ENCODE assay signal across 33 mouse cellular contexts in genomic region chr8:57374044-57374443, GRCm38 (mm10). TPM values are rescaled to one million over a fixed set of nuclear protein-coding genes. Genes with fewer than 3 reads are reported as not detected.
DNase-seq lines count a peak whose midpoint lies in the region; ATAC-seq and TF ChIP-seq lines count a peak whose summit lies in the region.
"Had no signal": no experiment of that assay in that cellular context is flagged by ENCODE, and none has a peak within 500 bp of the region (broad histone marks: within the 10 kb centered on the region; RNA-seq: fewer than 3 reads in every experiment).

No protein-coding gene starts in this region.

- H3K79me2 ChIP-seq in CH12.LX (replicated peaks; ENCODE audit: control insufficient read depth, extremely low read depth, insufficient read depth, poor library complexity, severe bottlenecking): no peaks in the 10 kb centered on the region

- TF ChIP-seq EP300 in CH12.LX (IDR thresholded peaks at IDR 0.05; ENCODE audit: low read length): no peak
- TF ChIP-seq EP300 in stomach, postnatal 0 days (optimal IDR thresholded peaks at IDR 0.05): no peak

- WGBS in stomach, postnatal 0 days: 91% methylated on average over 2 of the region's 2 CpGs
- 87% methylated on average over 2 of the region's 2 CpGs for WGBS in forebrain, embryonic 12.5 days

- H3K36me3 ChIP-seq in CH12.LX (replicated peaks in 1 of 2; ENCODE audit: control insufficient read depth in 1 of 2, insufficient read depth in 1 of 2, low read length in 1 of 2): no peaks in the 10 kb centered on the region
- H3K36me3 ChIP-seq in stomach, postnatal 0 days (ENCODE audit: control insufficient read depth, insufficient read depth, low read length): no peaks in the 10 kb centered on the region
- H3K36me3 ChIP-seq in forebrain, embryonic 12.5 days (replicated peaks): no peaks in the 10 kb centered on the region
- H3K36me3 ChIP-seq: limb, embryonic 15.5 days; midbrain, embryonic 10.5 days; neural tube, embryonic 13.5 days had no signal

- no peaks in the 10 kb centered on the region for H3K9me3 ChIP-seq in CH12.LX (replicated peaks; ENCODE audit: low read length)
- no peaks in the 10 kb centered on the region for H3K9me3 ChIP-seq in stomach, postnatal 0 days (ENCODE audit: control insufficient read depth, low read length)
- no peaks in the 10 kb centered on the region for H3K9me3 ChIP-seq in forebrain, embryonic 12.5 days
- H3K9me3 ChIP-seq: limb, embryonic 15.5 days; midbrain, embryonic 10.5 days; neural tube, embryonic 13.5 days had no signal

- peak; percentile 21; the same call in 1 of the 2 replicates for TF ChIP-seq CTCF in layer of hippocampus, adult 2 months (conservative IDR thresholded peaks at IDR 0.05)
- peak in 1 of 2 experiments; percentile 48; a peak in 2 of 4 replicates for TF ChIP-seq CTCF in CH12.LX (conservative IDR thresholded peaks at IDR 0.05 in 1 of 2, IDR thresholded peaks at IDR 0.05 in 1 of 2; ENCODE audit: low read depth in 2 of 2, low read length in 2 of 2)
- peak; percentile 23; the same call in 1 of the 2 replicates for TF ChIP-seq CTCF in stomach, postnatal 0 days (IDR thresholded peaks at IDR 0.05; ENCODE audit: low read depth)

- no peak overlapping the region for H3K9ac ChIP-seq in CH12.LX (ENCODE audit: insufficient read depth, low read depth)
- H3K9ac ChIP-seq in stomach, postnatal 0 days (ENCODE audit: low read length): no peak overlapping the region
- H3K9ac ChIP-seq in forebrain, embryonic 12.5 days: no peak overlapping the region
- H3K9ac ChIP-seq: hindbrain, embryonic 14.5 days; limb, embryonic 15.5 days; neural tube, embryonic 13.5 days had no signal

- no peak overlapping the region for H3K4me2 ChIP-seq in CH12.LX (ENCODE audit: insufficient read depth, low read depth, poor library complexity, severe bottlenecking)
- no peak overlapping the region for H3K4me2 ChIP-seq in stomach, postnatal 0 days (replicated peaks; ENCODE audit: low read depth)
- no peak overlapping the region for H3K4me2 ChIP-seq in forebrain, embryonic 12.5 days
- H3K4me2 ChIP-seq: heart, embryonic 11.5 days; hindbrain, embryonic 14.5 days; limb, embryonic 15.5 days; neural tube, embryonic 13.5 days had no signal

- H3K27ac ChIP-seq in layer of hippocampus, adult 2 months: no peak overlapping the region
- H3K27ac ChIP-seq in CH12.LX (ENCODE audit: insufficient read depth, low read depth): no peak overlapping the region
- H3K27ac ChIP-seq in stomach, postnatal 0 days (replicated peaks): no peak overlapping the region
- H3K27ac ChIP-seq in forebrain, embryonic 12.5 days: no peak overlapping the region
- H3K27ac ChIP-seq: hindbrain, embryonic 14.5 days; left cerebral cortex, adult 2 months; limb, embryonic 15.5 days; midbrain, embryonic 10.5 days; neural tube, embryonic 13.5 days had no signal

- H3K4me1 ChIP-seq in CH12.LX (ENCODE audit: control insufficient read depth in 1 of 2, insufficient read depth in 2 of 2): no peaks in the 10 kb centered on the region
- no peaks in the 10 kb centered on the region for H3K4me1 ChIP-seq in stomach, postnatal 0 days (replicated peaks; ENCODE audit: control insufficient read depth, insufficient read depth)
- no peaks in the 10 kb centered on the region for H3K4me1 ChIP-seq in forebrain, embryonic 12.5 days
- H3K4me1 ChIP-seq: limb, embryonic 15.5 days; midbrain, embryonic 10.5 days; neural tube, embryonic 13.5 days had no signal

- no peak overlapping the region for H3K4me3 ChIP-seq in layer of hippocampus, adult 2 months
- no peak overlapping the region for H3K4me3 ChIP-seq in CH12.LX (replicated peaks in 1 of 3; ENCODE audit: low read depth in 2 of 3, low read length in 2 of 3, poor library complexity in 1 of 3)
- no peak overlapping the region for H3K4me3 ChIP-seq in stomach, postnatal 0 days (ENCODE audit: low read depth, low read length)
- no peak overlapping the region for H3K4me3 ChIP-seq in forebrain, embryonic 12.5 days (replicated peaks)
- H3K4me3 ChIP-seq: left cerebral cortex, adult 2 months; limb, embryonic 15.5 days; midbrain, embryonic 10.5 days; myocyte; neural tube, embryonic 13.5 days had no signal

- dilution Hi-C loops in CH12.LX (cut with MboI; ENCODE audit: extremely low pct_ligation_motif_present, extremely low pct_unique_long_range_greater_than_20kb, low sequenced_read_pairs): no loop called here

- DNase-seq in layer of hippocampus, adult 2 months (ENCODE audit: low spot score in 2 of 2): no peak
- no peak for DNase-seq in layer of hippocampus, adult 9-10 months (ENCODE audit: low spot score)
- DNase-seq in CH12.LX (ENCODE audit: extremely low read depth) (peak; percentile 19), MEL-GATA-1-ER (ENCODE audit: extremely low read depth, low read depth) (peak; percentile 13)
- no peak for DNase-seq in stomach, postnatal 0 days (ENCODE audit: low spot score)
- DNase-seq in adrenal gland, adult 8-10 months: no peak
- DNase-seq: adrenal gland, postnatal 10 days; cerebellum, adult 8-10 months; cerebellum, postnatal 36 days; embryo, embryonic 11 days; gastrocnemius, postnatal 10 days; heart, postnatal 10 days; kidney, adult 9 months; kidney, postnatal 36 days; layer of hippocampus, adult 9-11 months; left cerebral cortex, postnatal 4 days; lung, adult 18-20 months; lung, postnatal 10 days; retina, postnatal 1 day; right cerebral cortex, postnatal 25 days; spleen, adult 18-20 months; thymus, postnatal 14 days had no signal

- TF ChIP-seq POLR2A in CH12.LX (IDR thresholded peaks at IDR 0.05; ENCODE audit: low read depth, low read length): no peak

- H3K27me3 ChIP-seq in CH12.LX (replicated peaks): no peaks in the 10 kb centered on the region
- H3K27me3 ChIP-seq in stomach, postnatal 0 days (ENCODE audit: control insufficient read depth, insufficient read depth, low read length): no peaks in the 10 kb centered on the region
- no peaks in the 10 kb centered on the region for H3K27me3 ChIP-seq in forebrain, embryonic 12.5 days
- H3K27me3 ChIP-seq: limb, embryonic 15.5 days; neural tube, embryonic 13.5 days had no signal

- in situ Hi-C loops in CH12.LX (cut with MboI; ENCODE audit: low pct_ligation_motif_present, low pct_unique_long_range_greater_than_20kb, low sequenced_read_pairs): no loop called here

- peak; percentile 17 for TF ChIP-seq RAD21 in CH12.LX (IDR thresholded peaks at IDR 0.05; ENCODE audit: low read depth, low read length)

- ATAC-seq in stomach, postnatal 0 days (ENCODE audit: low FRiP score, low TSS enrichment): no peak
- ATAC-seq in forebrain, embryonic 12.5 days (ENCODE audit: low FRiP score): no peak
- ATAC-seq: forebrain, embryonic 14.5 days; midbrain, embryonic 16.5 days had no signal

TF ChIP-seq in CH12.LX, 34 proteins besides CTCF, POLR2A, EP300 and RAD21:
- TF ChIP-seq MXI1 (IDR thresholded peaks at IDR 0.05; ENCODE audit: low read depth, low read length): no peak
- peak; percentile 22; the same call in 1 of the 2 replicates for TF ChIP-seq SMC3 (IDR thresholded peaks at IDR 0.05; ENCODE audit: low read depth, low read length)

RNA-seq across cellular contexts. Expression of gene Hand2, which starts 53.3 kb away (rescaled TPM):
- total RNA-seq in layer of hippocampus, adult 2 months (2021): not detected
- not detected in 2 replicates for total RNA-seq in CH12.LX (2012; rRNA removed)
- not detected in 2 replicates for total RNA-seq in CH12.LX (2014; rRNA removed)
- polyA plus RNA-seq in CH12.LX (2012; ENCODE audit: insufficient read length, low read depth): not detected in 2 replicates
- 6.8 and 7.7 TPM in 2 replicates for polyA plus RNA-seq in stomach, postnatal 0 days (2015; fragmentation: Nextera tagmentation; extraction: Ambion mirVana)
- total RNA-seq in adrenal gland, adult 8-10 months (2022): 10 to 100 TPM; 41.8 to 70.8 (median 51.0) TPM
- not detected in 2 replicates for polyA plus RNA-seq in forebrain, embryonic 12.5 days (2016; fragmentation: Nextera tagmentation; extraction: Ambion mirVana)
- total RNA-seq: granulocyte monocyte progenitor cell, adult 5-6 weeks; left cerebral cortex, adult 2 months; left cerebral cortex, postnatal 4 days had no signal
- polyA plus RNA-seq: forebrain, embryonic 14.5 days; hindbrain, embryonic 14.5 days; midbrain, embryonic 10.5 days; midbrain, embryonic 16.5 days; myocyte had no signal

Comparison
In these comparisons a context has a peak if more than half of its experiments do, and no peak if none do; other contexts are left out.
1. DNase-seq: peak in CH12.LX (single experiment) and MEL-GATA-1-ER (single experiment); none in layer of hippocampus, adult 2 months (0 of 2), layer of hippocampus, adult 9-10 months (single experiment), stomach, postnatal 0 days (single experiment) and adrenal gland, adult 8-10 months (single experiment).
2. RNA of gene Hand2, which starts 53.3 kb away (total RNA-seq): 41.8 to 70.8 TPM in adrenal gland, adult 8-10 months; not detected in layer of hippocampus, adult 2 months and not detected in CH12.LX; every median in the first group is over 10 times any median in the second.